Mouse (Mus musculus): Measurements from ENCODE around the gene Pdzrn4. TPM values are rescaled to one million over a fixed set of nuclear protein-coding genes. Genes with fewer than 3 reads are reported as not detected.

The Pdzrn4 gene
- polyA plus RNA-seq, 1 experiment, result 2.1 TPM

GRCm38 (mm10) chr15:92502797-92503196 lies 106.1 kb downstream of the Pdzrn4 start:
- H3K27ac ChIP-seq (ENCODE audit: insufficient read depth, low read length), result no peak overlapping the region
- 80% methylated on average over 1 of the region's 1 CpGs for WGBS
- TF ChIP-seq CTCF (IDR thresholded peaks at IDR 0.05; ENCODE audit: borderline replicate concordance, insufficient read depth, low read depth, low read length), result no peak
- no peak for TF ChIP-seq POLR2A (IDR thresholded peaks at IDR 0.05; ENCODE audit: borderline replicate concordance, insufficient read depth, low read length)
- DNase-seq, result no peak
- H3K27me3 ChIP-seq (ENCODE audit: control insufficient read depth, insufficient read depth, low read length), result no peaks in the 10 kb centered on the region
- H3K4me3 ChIP-seq (replicated peaks; ENCODE audit: insufficient read depth, low read depth, low read length), result no peak overlapping the region
- H3K4me1 ChIP-seq (ENCODE audit: control insufficient read depth, insufficient read depth, low read length), result no peaks in the 10 kb centered on the region

GRCm38 (mm10) chr15:92509372-92509771 lies 112.7 kb downstream of the Pdzrn4 start:
- WGBS, result 72% methylated on average over 8 of the region's 8 CpGs
- no peaks in the 10 kb centered on the region for H3K27me3 ChIP-seq (ENCODE audit: control insufficient read depth, insufficient read depth, low read length)
- H3K27ac ChIP-seq (ENCODE audit: insufficient read depth, low read length), result no peak overlapping the region
- no peak for DNase-seq
- TF ChIP-seq POLR2A (IDR thresholded peaks at IDR 0.05; ENCODE audit: borderline replicate concordance, insufficient read depth, low read length) (no peak), CTCF (IDR thresholded peaks at IDR 0.05; ENCODE audit: borderline replicate concordance, insufficient read depth, low read depth, low read length) (no peak)
- H3K4me1 ChIP-seq (ENCODE audit: control insufficient read depth, insufficient read depth, low read length), result no peaks in the 10 kb centered on the region
- H3K4me3 ChIP-seq (replicated peaks; ENCODE audit: insufficient read depth, low read depth, low read length), result no peak overlapping the region

- no peak overlapping the region for H3K4me3 ChIP-seq (replicated peaks; ENCODE audit: insufficient read depth, low read depth, low read length)
- 41% methylated on average over 1 of the region's 1 CpGs for WGBS
- no peaks in the 10 kb centered on the region for H3K27me3 ChIP-seq (ENCODE audit: control insufficient read depth, insufficient read depth, low read length)
- no peak overlapping the region for H3K27ac ChIP-seq (ENCODE audit: insufficient read depth, low read length)
- TF ChIP-seq POLR2A (IDR thresholded peaks at IDR 0.05; ENCODE audit: borderline replicate concordance, insufficient read depth, low read length) (no peak), CTCF (IDR thresholded peaks at IDR 0.05; ENCODE audit: borderline replicate concordance, insufficient read depth, low read depth, low read length) (no peak)
- DNase-seq, result no peak
- H3K4me1 ChIP-seq (ENCODE audit: control insufficient read depth, insufficient read depth, low read length), result no peaks in the 10 kb centered on the region
These were observed 119.0 kb downstream of the Pdzrn4 start for GRCm38 (mm10) chr15:92515651-92516050.

GRCm38 (mm10) chr15:92520677-92521225 lies 124.1 kb downstream of the Pdzrn4 start:
- 35% methylated on average over 19 of the region's 19 CpGs for whole genome bisulfite sequencing
- Histone ChIP-seq H3K4me3 (replicated peaks; ENCODE audit: insufficient read depth, low read depth, low read length) (no peak overlapping the region), H3K27ac (ENCODE audit: insufficient read depth, low read length) (no peak overlapping the region), H3K4me1 (ENCODE audit: control insufficient read depth, insufficient read depth, low read length) (no peaks in the 10 kb centered on the region), H3K27me3 (ENCODE audit: control insufficient read depth, insufficient read depth, low read length) (no peaks in the 10 kb centered on the region)
- TF ChIP-seq POLR2A (IDR thresholded peaks at IDR 0.05; ENCODE audit: borderline replicate concordance, insufficient read depth, low read length) (no peak), CTCF (IDR thresholded peaks at IDR 0.05; ENCODE audit: borderline replicate concordance, insufficient read depth, low read depth, low read length) (no peak)
- DNase-seq, result no peak

- H3K4me1 ChIP-seq (ENCODE audit: control insufficient read depth, insufficient read depth, low read length), result no peaks in the 10 kb centered on the region
- 44% methylated on average over 7 of the region's 7 CpGs for WGBS
- H3K27ac ChIP-seq (ENCODE audit: insufficient read depth, low read length), result no peak overlapping the region
- DNase-seq, result no peak
- H3K4me3 ChIP-seq (replicated peaks; ENCODE audit: insufficient read depth, low read depth, low read length), result no peak overlapping the region
- TF ChIP-seq POLR2A (IDR thresholded peaks at IDR 0.05; ENCODE audit: borderline replicate concordance, insufficient read depth, low read length) (no peak), CTCF (IDR thresholded peaks at IDR 0.05; ENCODE audit: borderline replicate concordance, insufficient read depth, low read depth, low read length) (no peak)
- H3K27me3 ChIP-seq (ENCODE audit: control insufficient read depth, insufficient read depth, low read length), result no peaks in the 10 kb centered on the region
These were observed 125.0 kb downstream of the Pdzrn4 start for GRCm38 (mm10) chr15:92521686-92522085.

- H3K4me1 ChIP-seq (ENCODE audit: control insufficient read depth, insufficient read depth, low read length), result no peaks in the 10 kb centered on the region
- H3K27ac ChIP-seq (ENCODE audit: insufficient read depth, low read length), result no peak overlapping the region
- WGBS, result 5% methylated on average over 2 of the region's 2 CpGs
- TF ChIP-seq POLR2A (IDR thresholded peaks at IDR 0.05; ENCODE audit: borderline replicate concordance, insufficient read depth, low read length) (no peak), CTCF (IDR thresholded peaks at IDR 0.05; ENCODE audit: borderline replicate concordance, insufficient read depth, low read depth, low read length) (no peak)
- no peak for DNase-seq
- no peaks in the 10 kb centered on the region for H3K27me3 ChIP-seq (ENCODE audit: control insufficient read depth, insufficient read depth, low read length)
- H3K4me3 ChIP-seq (replicated peaks; ENCODE audit: insufficient read depth, low read depth, low read length), result no peak overlapping the region
These were observed 128.2 kb downstream of the Pdzrn4 start for GRCm38 (mm10) chr15:92524917-92525316.

GRCm38 (mm10) chr15:92525416-92525815 lies 128.7 kb downstream of the Pdzrn4 start:
- Histone ChIP-seq H3K4me3 (replicated peaks; ENCODE audit: insufficient read depth, low read depth, low read length) (no peak overlapping the region), H3K27me3 (ENCODE audit: control insufficient read depth, insufficient read depth, low read length) (no peaks in the 10 kb centered on the region), H3K27ac (ENCODE audit: insufficient read depth, low read length) (no peak overlapping the region), H3K4me1 (ENCODE audit: control insufficient read depth, insufficient read depth, low read length) (no peaks in the 10 kb centered on the region)
- 94% methylated on average over 9 of the region's 9 CpGs for WGBS
- TF ChIP-seq CTCF (IDR thresholded peaks at IDR 0.05; ENCODE audit: borderline replicate concordance, insufficient read depth, low read depth, low read length), result no peak
- TF ChIP-seq POLR2A (IDR thresholded peaks at IDR 0.05; ENCODE audit: borderline replicate concordance, insufficient read depth, low read length), result no peak
- DNase-seq, result no peak

- no peak overlapping the region for H3K4me3 ChIP-seq (replicated peaks; ENCODE audit: insufficient read depth, low read depth, low read length)
- H3K27me3 ChIP-seq (ENCODE audit: control insufficient read depth, insufficient read depth, low read length), result no peaks in the 10 kb centered on the region
- TF ChIP-seq POLR2A (IDR thresholded peaks at IDR 0.05; ENCODE audit: borderline replicate concordance, insufficient read depth, low read length) (no peak), CTCF (IDR thresholded peaks at IDR 0.05; ENCODE audit: borderline replicate concordance, insufficient read depth, low read depth, low read length) (peak; percentile 34; the same call in 1 of the 2 replicates)
- no peak overlapping the region for H3K27ac ChIP-seq (ENCODE audit: insufficient read depth, low read length)
- no peaks in the 10 kb centered on the region for H3K4me1 ChIP-seq (ENCODE audit: control insufficient read depth, insufficient read depth, low read length)
- no peak for DNase-seq
- WGBS, result 76% methylated on average over 4 of the region's 4 CpGs
These were observed 130.1 kb downstream of the Pdzrn4 start for GRCm38 (mm10) chr15:92526731-92527130.

All from cerebellum, adult 2 months (tissue).